ENCODE assay signal across 8 mouse cellular contexts in genomic region chr5:103803927-103804590, GRCm38 (mm10).
A peak's percentile ranks its signal among the peaks of the same experiment; 100 is the strongest.
DNase-seq lines count a peak whose midpoint lies in the region; ATAC-seq lines count a peak whose summit lies in the region.

No protein-coding gene starts in this region.

- no peaks in the 10 kb centered on the region for H3K9me3 ChIP-seq in forebrain, embryonic 13.5 days (replicated peaks)
- H3K9me3 ChIP-seq in midbrain, embryonic 10.5 days (replicated peaks): no peaks in the 10 kb centered on the region

- peak; percentile 83 for ATAC-seq in forebrain, embryonic 13.5 days
- ATAC-seq in CD4-positive, CD25-positive, alpha-beta regulatory T cell, adult 4 months: no peak

- H3K4me1 ChIP-seq in forebrain, embryonic 13.5 days: peaks cover 12% of the 10 kb centered on the region
- peaks cover 24% of the 10 kb centered on the region for H3K4me1 ChIP-seq in midbrain, embryonic 10.5 days

- intact Hi-C loops in heart, postnatal 14 days (cut with DNase I): no loop called here

- H3K27me3 ChIP-seq in forebrain, embryonic 13.5 days: no peaks in the 10 kb centered on the region
- H3K27me3 ChIP-seq in midbrain, embryonic 10.5 days (ENCODE audit: low read depth, poor library complexity, severe bottlenecking): no peaks in the 10 kb centered on the region

- peak overlapping the region; percentile 59 for H3K27ac ChIP-seq in forebrain, embryonic 13.5 days
- H3K27ac ChIP-seq in midbrain, embryonic 10.5 days (replicated peaks): peak overlapping the region; percentile 66

- H3K4me2 ChIP-seq in forebrain, embryonic 13.5 days: no peak overlapping the region

- no peak overlapping the region for H3K4me3 ChIP-seq in forebrain, embryonic 13.5 days
- H3K4me3 ChIP-seq in midbrain, embryonic 10.5 days: no peak overlapping the region

- H3K9ac ChIP-seq in forebrain, embryonic 13.5 days: 0 out of 2 replicates have a peak overlapping the region, but pooled peaks have one; percentile 30

- H3K36me3 ChIP-seq in forebrain, embryonic 13.5 days (ENCODE audit: poor library complexity, severe bottlenecking): no peaks in the 10 kb centered on the region
- H3K36me3 ChIP-seq in midbrain, embryonic 10.5 days: no peaks in the 10 kb centered on the region

- DNase-seq in thymus, postnatal 4 days: peak; percentile 11
- no peak for DNase-seq in thymus, postnatal 36 days
- peak; percentile 68 to 72 for DNase-seq in heart, postnatal 14 days
- peak; percentile 45 to 48 for DNase-seq in layer of hippocampus, adult 8-10 months (ENCODE audit: low spot score in 2 of 2)
- DNase-seq in midbrain, embryonic 10.5 days (ENCODE audit: low spot score): peak; percentile 37
- no peak for DNase-seq in urinary bladder, postnatal 10 days (ENCODE audit: low spot score)

- WGBS in forebrain, embryonic 13.5 days: 10% methylated on average over 8 of the region's 8 CpGs
- WGBS in midbrain, embryonic 10.5 days: 32% methylated on average over 8 of the region's 8 CpGs

Comparison
In these comparisons a context has a peak if more than half of its experiments do, and no peak if none do; other contexts are left out.
1. DNase-seq: peak in thymus, postnatal 4 days (single experiment), heart, postnatal 14 days (2 of 2), layer of hippocampus, adult 8-10 months (2 of 2) and midbrain, embryonic 10.5 days (single experiment); none in thymus, postnatal 36 days (0 of 2) and urinary bladder, postnatal 10 days (single experiment).